21 mouse cellular contexts compared by ENCODE assay signal in the genomic region with DNA sequence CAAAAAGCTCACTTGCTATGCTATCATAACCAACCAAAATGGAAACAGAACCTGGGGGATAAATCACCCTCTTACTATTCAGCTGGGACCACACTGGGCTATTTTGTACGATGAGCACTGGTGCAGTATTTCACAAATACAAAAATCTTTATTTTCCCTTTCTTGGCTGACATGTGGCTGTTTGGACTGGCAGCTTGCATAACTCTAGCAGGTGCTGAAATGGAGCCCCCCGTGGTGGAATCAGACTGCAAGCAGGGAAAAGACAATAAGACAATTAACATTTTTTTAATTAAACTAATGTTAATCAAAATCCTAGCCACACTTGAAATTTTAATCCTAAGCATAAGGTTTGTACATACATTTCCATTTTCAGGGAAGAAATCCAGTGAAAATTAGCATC.
A peak's percentile ranks its signal among the peaks of the same experiment; 100 is the strongest.
DNase-seq lines count a peak whose midpoint lies in the region; ATAC-seq and TF ChIP-seq lines count a peak whose summit lies in the region.
"Had no signal": no experiment of that assay in that cellular context is flagged by ENCODE, and none has a peak within 500 bp of the region (broad histone marks: within the 10 kb centered on the region; RNA-seq: fewer than 3 reads in every experiment).

No protein-coding gene starts in this region.

- no peak overlapping the region for H3K9ac ChIP-seq in forebrain, embryonic 15.5 days (replicated peaks)
- H3K9ac ChIP-seq in forebrain, embryonic 11.5 days (ENCODE audit: low read length) = no peak overlapping the region
- no peak overlapping the region for H3K9ac ChIP-seq in forebrain, postnatal 0 days
- H3K9ac ChIP-seq in liver, embryonic 11.5 days (ENCODE audit: low read depth, low read length) = no peak overlapping the region
- H3K9ac ChIP-seq: heart, embryonic 13.5 days had no signal

- DNase-seq in cerebellum, postnatal 10 days = peak; percentile 55 to 65
- no peak for DNase-seq in cerebellum, adult 8-10 months
- no peak for DNase-seq in forebrain, embryonic 11.5 days (ENCODE audit: low spot score)
- peak; percentile 16 for DNase-seq in Muller cell, postnatal 12 days (ENCODE audit: inconsistent ontology term)
- DNase-seq in forebrain, postnatal 0 days = peak; percentile 65
- DNase-seq in liver, embryonic 11.5 days (ENCODE audit: low spot score) = no peak
- DNase-seq: adrenal gland, postnatal 14 days; B cell, adult 2 months; cerebellum, adult 2 months; cerebellum, postnatal 36 days; gastrocnemius, postnatal 36 days; heart, adult 11 months; heart, postnatal 36 days; kidney, adult 11 months; kidney, adult 9 months had no signal

- H3K36me3 ChIP-seq in forebrain, embryonic 15.5 days = no peaks in the 10 kb centered on the region
- H3K36me3 ChIP-seq in forebrain, embryonic 11.5 days (ENCODE audit: control insufficient read depth, insufficient read depth, low read length) = no peaks in the 10 kb centered on the region
- H3K36me3 ChIP-seq in forebrain, postnatal 0 days (ENCODE audit: insufficient read depth) = no peaks in the 10 kb centered on the region
- no peaks in the 10 kb centered on the region for H3K36me3 ChIP-seq in liver, embryonic 11.5 days (ENCODE audit: control insufficient read depth, insufficient read depth, low read length)
- H3K36me3 ChIP-seq: embryonic facial prominence, embryonic 10.5 days; heart, embryonic 13.5 days had no signal

- 0 out of 2 replicates have a peak, but pooled peaks have one; percentile 15 for TF ChIP-seq CTCF in forebrain, postnatal 0 days (IDR thresholded peaks at IDR 0.05; ENCODE audit: low read depth)

- no peak overlapping the region for H3K4me2 ChIP-seq in forebrain, embryonic 15.5 days (replicated peaks)
- no peak overlapping the region for H3K4me2 ChIP-seq in forebrain, embryonic 11.5 days (ENCODE audit: low read depth, low read length, severe bottlenecking)
- H3K4me2 ChIP-seq in forebrain, postnatal 0 days (ENCODE audit: low read depth) = no peak overlapping the region
- no peak overlapping the region for H3K4me2 ChIP-seq in liver, embryonic 11.5 days
- H3K4me2 ChIP-seq: heart, embryonic 13.5 days had no signal

- no peaks in the 10 kb centered on the region for H3K9me3 ChIP-seq in forebrain, embryonic 15.5 days
- peaks cover 4% of the 10 kb centered on the region; the same call in 1 of the 2 replicates for H3K9me3 ChIP-seq in forebrain, embryonic 11.5 days (ENCODE audit: control insufficient read depth, low read length)
- no peaks in the 10 kb centered on the region for H3K9me3 ChIP-seq in forebrain, postnatal 0 days (ENCODE audit: low read length)
- H3K9me3 ChIP-seq in liver, embryonic 11.5 days (ENCODE audit: control insufficient read depth, low read length) = peaks cover 2% of the 10 kb centered on the region; the same call in 1 of the 2 replicates

- 24% methylated on average over 2 of the region's 2 CpGs for WGBS in forebrain, embryonic 15.5 days
- 72% methylated on average over 2 of the region's 2 CpGs for WGBS in forebrain, embryonic 11.5 days
- WGBS in forebrain, postnatal 0 days = 14% methylated on average over 2 of the region's 2 CpGs
- 80% methylated on average over 2 of the region's 2 CpGs for WGBS in liver, embryonic 11.5 days

- peaks cover 21% of the 10 kb centered on the region for H3K4me1 ChIP-seq in forebrain, embryonic 15.5 days
- no peaks in the 10 kb centered on the region; the same call in 1 of the 2 replicates for H3K4me1 ChIP-seq in forebrain, embryonic 11.5 days (replicated peaks; ENCODE audit: control insufficient read depth, insufficient read depth, low read length)
- H3K4me1 ChIP-seq in forebrain, postnatal 0 days (ENCODE audit: insufficient read depth) = no peaks in the 10 kb centered on the region; the same call in 1 of the 2 replicates
- no peaks in the 10 kb centered on the region for H3K4me1 ChIP-seq in liver, embryonic 11.5 days (replicated peaks; ENCODE audit: control insufficient read depth, insufficient read depth, low read length)

- ATAC-seq in forebrain, embryonic 15.5 days (replicated peaks) = peak; percentile 77
- no peak for ATAC-seq in forebrain, embryonic 11.5 days (replicated peaks; ENCODE audit: low FRiP score)
- ATAC-seq in forebrain, postnatal 0 days = peak; percentile 35; the same call in 1 of the 2 replicates
- ATAC-seq in liver, embryonic 11.5 days (replicated peaks; ENCODE audit: low FRiP score) = no peak
- ATAC-seq: activated CD4-positive, CD25-positive, alpha-beta regulatory T cell, adult 4 months; hindbrain, embryonic 16.5 days; Patski had no signal

- no peak overlapping the region for H3K4me3 ChIP-seq in forebrain, embryonic 15.5 days
- H3K4me3 ChIP-seq in forebrain, embryonic 11.5 days (ENCODE audit: low read depth, low read length) = no peak overlapping the region
- no peak overlapping the region for H3K4me3 ChIP-seq in forebrain, postnatal 0 days (ENCODE audit: low read depth, low read length)
- H3K4me3 ChIP-seq in liver, embryonic 11.5 days (ENCODE audit: low read depth, low read length) = no peak overlapping the region
- H3K4me3 ChIP-seq: embryonic facial prominence, embryonic 10.5 days; heart, embryonic 13.5 days had no signal

- peak overlapping the region; percentile 52; the same call in 1 of the 2 replicates for H3K27ac ChIP-seq in forebrain, embryonic 15.5 days (replicated peaks)
- H3K27ac ChIP-seq in forebrain, embryonic 11.5 days (ENCODE audit: low read depth, low read length) = no peak overlapping the region
- no peak overlapping the region for H3K27ac ChIP-seq in forebrain, postnatal 0 days (ENCODE audit: low read depth, low read length)
- H3K27ac ChIP-seq in liver, embryonic 11.5 days (ENCODE audit: low read depth, low read length) = no peak overlapping the region
- H3K27ac ChIP-seq: embryonic facial prominence, embryonic 10.5 days; heart, embryonic 13.5 days had no signal

- peaks cover 46% of the 10 kb centered on the region for H3K27me3 ChIP-seq in forebrain, embryonic 15.5 days
- H3K27me3 ChIP-seq in forebrain, embryonic 11.5 days (ENCODE audit: control insufficient read depth, insufficient read depth, low read length) = peaks cover 64% of the 10 kb centered on the region
- peaks cover 21% of the 10 kb centered on the region for H3K27me3 ChIP-seq in forebrain, postnatal 0 days (ENCODE audit: insufficient read depth, low read length)
- H3K27me3 ChIP-seq in liver, embryonic 11.5 days (replicated peaks; ENCODE audit: control insufficient read depth, insufficient read depth, low read length) = no peaks in the 10 kb centered on the region

Comparison
In these comparisons a context has a peak if more than half of its experiments do, and no peak if none do; other contexts are left out.
1. DNase-seq: peak in cerebellum, postnatal 10 days (2 of 2), Muller cell, postnatal 12 days (single experiment) and forebrain, postnatal 0 days (single experiment); none in cerebellum, adult 8-10 months (single experiment), forebrain, embryonic 11.5 days (single experiment) and liver, embryonic 11.5 days (single experiment).
2. ATAC-seq: peak in forebrain, embryonic 15.5 days (single experiment) and forebrain, postnatal 0 days (single experiment); none in forebrain, embryonic 11.5 days (single experiment) and liver, embryonic 11.5 days (single experiment).